Mouse (Mus musculus): ENCODE results near the gene Ppp1r8. TPM values are rescaled to one million over a fixed set of nuclear protein-coding genes. Genes with fewer than 3 reads are reported as not detected.

Ppp1r8 gene
- 10 to 100 TPM; 31.2 to 41.0 TPM for total RNA-seq (2021)
- long read RNA-seq, experiment 1, partial matches to known transcripts: 0 of 7 reads
- long read RNA-seq, experiment 1, other reads (novel, unspliced or antisense): 3 of 7 reads
- long read RNA-seq, experiment 2, transcript Ppp1r8-201 (7 exons, 2,037 nt): major isoform, 10 of 16 reads
- long read RNA-seq, experiment 2, partial matches to known transcripts: 0 of 16 reads
- long read RNA-seq, experiment 2, other reads (novel, unspliced or antisense): 6 of 16 reads

GRCm38 (mm10) chr4:132842970-132843704 lies at the start of gene Ppp1r8:
TSS of gene Ppp1r8 (minus strand) at chr4:132843169.
- DNase-seq (ENCODE audit: low spot score in 2 of 2): peak; percentile 79

- no peak for DNase-seq (ENCODE audit: low spot score in 2 of 2)
Observed at GRCm38 (mm10) chr4:132884844-132885374, 41.9 kb upstream of the Ppp1r8 start.

- DNase-seq (ENCODE audit: low spot score in 2 of 2): peak; percentile 91 to 93
Observed at GRCm38 (mm10) chr4:132884064-132884843, 41.3 kb upstream of the Ppp1r8 start, which contains the start of gene Stx12. TSS of gene Stx12 (minus strand) at chr4:132884509.

- DNase-seq (ENCODE audit: low spot score in 2 of 2): peak in 1 of 2 experiments; percentile 40
Observed at GRCm38 (mm10) chr4:132883561-132884063, 40.6 kb upstream of the Ppp1r8 start.

- no peak for DNase-seq (ENCODE audit: low spot score in 2 of 2)
Observed at GRCm38 (mm10) chr4:132874363-132875097, 31.6 kb upstream of the Ppp1r8 start.

GRCm38 (mm10) chr4:132873481-132874362 lies 30.8 kb upstream of the Ppp1r8 start:
- no peak for DNase-seq (ENCODE audit: low spot score in 2 of 2)

- peak in 1 of 2 experiments; percentile 15 for DNase-seq (ENCODE audit: low spot score in 2 of 2)
Observed at GRCm38 (mm10) chr4:132871116-132871515, 28.1 kb upstream of the Ppp1r8 start.

GRCm38 (mm10) chr4:132864856-132865255 lies 21.9 kb upstream of the Ppp1r8 start:
- no peak for DNase-seq (ENCODE audit: low spot score in 2 of 2)

GRCm38 (mm10) chr4:132863012-132863411 lies 20.0 kb upstream of the Ppp1r8 start:
- DNase-seq (ENCODE audit: low spot score in 2 of 2): no peak

GRCm38 (mm10) chr4:132860880-132861279 lies 17.9 kb upstream of the Ppp1r8 start:
- no peak for DNase-seq (ENCODE audit: low spot score in 2 of 2)

- DNase-seq (ENCODE audit: low spot score in 2 of 2): no peak
Observed at GRCm38 (mm10) chr4:132843705-132844071, 719 bp upstream of the Ppp1r8 start.

GRCm38 (mm10) chr4:132842281-132842906 lies 575 bp downstream of the Ppp1r8 start:
- DNase-seq (ENCODE audit: low spot score in 2 of 2): peak; percentile 26 to 30

- no peak for DNase-seq (ENCODE audit: low spot score in 2 of 2)
Observed at GRCm38 (mm10) chr4:132841493-132841892, 1.5 kb downstream of the Ppp1r8 start.

- DNase-seq (ENCODE audit: low spot score in 2 of 2): peak; percentile 42 to 76
Observed at GRCm38 (mm10) chr4:132823614-132824366, 19.2 kb downstream of the Ppp1r8 start.

GRCm38 (mm10) chr4:132818442-132818841 lies 24.5 kb downstream of the Ppp1r8 start:
- no peak for DNase-seq (ENCODE audit: low spot score in 2 of 2)

GRCm38 (mm10) chr4:132816855-132817254 lies 26.1 kb downstream of the Ppp1r8 start:
- DNase-seq (ENCODE audit: low spot score in 2 of 2): no peak

- DNase-seq (ENCODE audit: low spot score in 2 of 2): no peak
Observed at GRCm38 (mm10) chr4:132816404-132816803, 26.6 kb downstream of the Ppp1r8 start.

GRCm38 (mm10) chr4:132809621-132810020 lies 33.3 kb downstream of the Ppp1r8 start:
- DNase-seq (ENCODE audit: low spot score in 2 of 2): no peak
